Mouse (Mus musculus) neural tube, embryonic 13.5 days (tissue): ENCODE data around the gene Tmem196. TPM values are rescaled to one million over a fixed set of nuclear protein-coding genes. Genes with fewer than 3 reads are reported as not detected.
"Not testable (repeated sequence)": the region's sequence is repeated elsewhere in the genome, so short reads cannot be mapped to it uniquely, and the experiment has no call there.

ENCODE experiments used
- ATAC-seq: fragments of 200-750 bp; cut with Nextera tagmentation; 2 replicates; pipeline ENCODE4 v1.8.0; 2017; ENCODE audit warnings: low read depth, mild to moderate bottlenecking, moderate TSS enrichment, moderate library complexity
- H3K27ac ChIP-seq: fragments of 300-500 bp; sonication (generic); replicated peaks from 2 replicates; pipeline ENCODE4 v1.5.1; 2015; ENCODE audit warnings: moderate library complexity, mild to moderate bottlenecking, inconsistent platforms
- H3K27me3 ChIP-seq: fragments of 300-500 bp; sonication (generic); 2 replicates; pipeline ENCODE4 v1.6.1; 2015; ENCODE audit warnings: mild to moderate bottlenecking, inconsistent platforms
- H3K36me3 ChIP-seq: fragments of 300-500 bp; sonication (generic); 2 replicates; pipeline ENCODE4 v1.6.1; 2015; ENCODE audit warnings: mild to moderate bottlenecking, inconsistent platforms
- H3K4me1 ChIP-seq: fragments of 300-500 bp; sonication (generic); replicated peaks from 2 replicates; pipeline ENCODE4 v1.6.1; 2015; ENCODE audit warnings: inconsistent platforms
- H3K4me2 ChIP-seq: fragments of 300-500 bp; sonication (generic); 2 replicates; pipeline ENCODE4 v1.6.1; 2015; ENCODE audit warnings: inconsistent platforms, mild to moderate bottlenecking, moderate library complexity
- H3K4me3 ChIP-seq: fragments of 300-500 bp; sonication (generic); 2 replicates; pipeline ENCODE4 v1.5.1; 2015; ENCODE audit warnings: mild to moderate bottlenecking, inconsistent platforms
- H3K9ac ChIP-seq: fragments of 300-500 bp; sonication (generic); 2 replicates; pipeline ENCODE4 v1.6.1; 2015; ENCODE audit warnings: moderate library complexity, mild to moderate bottlenecking, inconsistent platforms
- H3K9me3 ChIP-seq: fragments of 300-500 bp; sonication (generic); 2 replicates; pipeline ENCODE4 v1.6.1; 2016; ENCODE audit warnings: inconsistent platforms
- WGBS: fragments of 180-500 bp; shearing (Covaris S2); methylation state at CpG from one replicate; pipeline ENCODE4 v1.1.7; 2015; 5-methylcytosine and 5-hydroxymethylcytosine counted together
- polyA plus RNA-seq: library from polyadenylated mRNA; unstranded; fragments of >200 nt; fragmentation: Nextera tagmentation; extraction: Ambion mirVana; gene quantifications from 2 replicates; pipeline ENCODE4 v1.2.1, GENCODE M21; 2015

Gene Tmem196
- polyA plus RNA-seq: 5.0 and 5.5 TPM in 2 replicates

DNA sequence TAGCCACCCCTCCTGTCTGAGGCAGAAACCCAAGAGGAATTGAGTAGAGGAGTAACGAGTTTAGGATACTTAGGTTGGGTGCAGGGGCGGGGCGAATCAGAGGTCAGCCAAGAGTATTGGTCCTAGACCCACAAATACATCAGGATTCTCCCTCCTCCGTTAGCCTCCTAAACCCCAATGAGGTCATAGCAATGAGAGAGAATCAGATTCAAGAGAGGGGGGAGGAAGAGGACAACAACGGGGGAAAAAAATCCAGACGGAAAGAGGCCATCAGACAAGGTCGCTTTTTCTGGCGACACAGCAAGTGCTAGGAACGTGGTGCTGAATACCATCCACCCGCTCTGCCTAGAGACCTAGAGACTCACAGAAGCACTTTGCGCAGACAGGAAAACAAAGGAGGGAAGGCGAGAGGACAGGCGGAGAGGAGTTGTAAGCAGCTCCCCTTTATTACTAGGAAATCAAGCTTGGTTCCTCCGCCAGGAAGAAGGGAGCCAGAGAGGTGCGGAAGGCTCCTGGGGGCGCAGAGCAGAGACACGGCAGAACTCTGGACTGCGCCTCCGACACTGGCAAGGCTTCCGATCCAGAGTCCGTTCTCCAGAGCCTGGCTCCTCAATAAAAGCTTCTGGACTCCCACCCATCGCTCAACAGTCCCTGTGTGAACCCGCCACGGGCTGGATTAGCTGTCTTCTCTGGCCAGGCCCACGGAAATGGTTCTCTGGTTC, at the start of gene Tmem196:
TSS of gene Tmem196 (plus strand) at position 234 of the 722 bp plus-strand sequence.
- peaks cover 11% of the 10 kb centered on the region for H3K4me1 ChIP-seq
- H3K4me3 ChIP-seq: peak within 1 kb of the TSS; percentile 62
- 3% methylated on average over 25 of the region's 25 CpGs for WGBS
- H3K36me3 ChIP-seq: no peaks in the 10 kb centered on the region
- H3K27me3 ChIP-seq: no peaks in the 10 kb centered on the region
- peak; percentile 86 for ATAC-seq
- peak within 1 kb of the TSS; percentile 54 for H3K27ac ChIP-seq
- H3K9ac ChIP-seq: peak within 1 kb of the TSS; percentile 75
- H3K4me2 ChIP-seq: peak within 1 kb of the TSS; percentile 88
- H3K9me3 ChIP-seq: no peaks in the 10 kb centered on the region

DNA sequence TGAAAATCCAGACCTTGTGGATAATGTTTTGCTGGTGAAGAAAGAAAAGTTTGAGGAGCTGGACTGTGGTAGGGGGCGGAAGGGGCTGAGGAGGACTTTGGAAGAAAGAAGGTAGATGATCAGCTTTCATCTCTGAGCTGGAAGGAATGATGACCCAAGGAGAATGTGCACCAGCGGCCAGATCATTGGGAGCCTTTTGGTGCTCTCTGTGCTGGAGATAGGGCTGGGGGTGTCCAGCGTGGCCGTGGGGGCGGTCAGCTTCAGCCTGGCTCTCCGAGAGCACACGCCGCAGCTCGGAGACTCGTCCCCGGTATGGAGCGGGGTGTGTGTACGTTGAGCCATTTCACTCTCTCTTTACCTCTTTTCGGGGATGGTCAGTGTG, 680 bp downstream of the Tmem196 start:
- under 1% methylated on average over 14 of the region's 14 CpGs for WGBS

DNA sequence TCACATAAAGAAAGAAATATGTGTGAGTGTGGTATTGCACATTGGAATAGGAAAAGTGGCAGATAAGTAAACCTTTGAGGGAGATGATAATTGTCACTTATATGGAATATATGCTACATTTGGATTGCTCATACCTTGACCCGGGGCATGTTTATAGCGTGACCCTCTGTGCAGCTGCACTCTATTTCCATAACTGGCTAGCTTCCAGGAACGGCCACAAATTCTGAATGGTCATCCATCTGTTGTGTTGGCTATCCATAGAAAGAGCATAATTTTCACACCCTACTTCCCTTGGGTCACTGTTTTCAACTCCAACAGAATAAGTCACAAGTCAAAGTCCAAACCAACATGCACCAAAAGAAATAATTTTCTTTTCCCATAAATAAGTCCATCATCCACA, 11.4 kb downstream of the Tmem196 start:
- 64% methylated on average over 3 of the region's 3 CpGs for WGBS

More for the DNA sequence above, 680 bp downstream of the Tmem196 start:
- peak overlapping the region; percentile 75 for H3K9ac ChIP-seq
- H3K4me3 ChIP-seq: peak overlapping the region; percentile 62
- ATAC-seq: peak; percentile 86
- peaks cover 11% of the 10 kb centered on the region for H3K4me1 ChIP-seq
- no peaks in the 10 kb centered on the region for H3K9me3 ChIP-seq
- H3K4me2 ChIP-seq: peak overlapping the region; percentile 88
- H3K36me3 ChIP-seq: no peaks in the 10 kb centered on the region
- no peaks in the 10 kb centered on the region for H3K27me3 ChIP-seq
- peak overlapping the region; percentile 54 for H3K27ac ChIP-seq

DNA sequence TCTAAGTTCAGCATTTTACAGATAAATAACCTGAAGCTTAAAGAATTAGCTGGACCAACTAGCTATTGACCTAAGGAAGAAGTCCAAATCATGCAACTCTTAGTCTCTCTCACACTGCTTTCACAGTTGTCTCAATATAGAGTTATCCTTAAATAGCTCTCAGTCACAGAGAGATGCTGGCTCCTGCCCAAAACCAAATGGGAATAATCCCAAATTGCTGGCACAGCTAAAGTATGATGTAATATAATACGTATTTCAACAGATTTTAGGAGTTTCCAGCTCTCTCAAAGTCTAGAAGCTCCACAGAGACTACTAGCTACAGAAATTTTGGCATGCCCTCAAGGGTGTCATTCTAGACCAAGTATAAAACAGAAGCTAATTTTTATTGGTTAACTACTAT, 15.1 kb downstream of the Tmem196 start:
- no peak overlapping the region for H3K9ac ChIP-seq
- no peak overlapping the region for H3K4me3 ChIP-seq
- no peak overlapping the region for H3K4me2 ChIP-seq
- no peaks in the 10 kb centered on the region for H3K4me1 ChIP-seq
- ATAC-seq: no peak
- no peaks in the 10 kb centered on the region for H3K27me3 ChIP-seq
- H3K27ac ChIP-seq: no peak overlapping the region
- H3K9me3 ChIP-seq: no peaks in the 10 kb centered on the region
- H3K36me3 ChIP-seq: no peaks in the 10 kb centered on the region
- WGBS: 68% methylated on average over 1 of the region's 1 CpGs

More for the DNA sequence above, 11.4 kb downstream of the Tmem196 start:
- no peaks in the 10 kb centered on the region for H3K36me3 ChIP-seq
- no peaks in the 10 kb centered on the region for H3K9me3 ChIP-seq
- H3K4me2 ChIP-seq: no peak overlapping the region
- no peaks in the 10 kb centered on the region for H3K4me1 ChIP-seq
- H3K9ac ChIP-seq: no peak overlapping the region
- no peak overlapping the region for H3K4me3 ChIP-seq
- no peaks in the 10 kb centered on the region for H3K27me3 ChIP-seq
- no peak for ATAC-seq
- no peak overlapping the region for H3K27ac ChIP-seq

DNA sequence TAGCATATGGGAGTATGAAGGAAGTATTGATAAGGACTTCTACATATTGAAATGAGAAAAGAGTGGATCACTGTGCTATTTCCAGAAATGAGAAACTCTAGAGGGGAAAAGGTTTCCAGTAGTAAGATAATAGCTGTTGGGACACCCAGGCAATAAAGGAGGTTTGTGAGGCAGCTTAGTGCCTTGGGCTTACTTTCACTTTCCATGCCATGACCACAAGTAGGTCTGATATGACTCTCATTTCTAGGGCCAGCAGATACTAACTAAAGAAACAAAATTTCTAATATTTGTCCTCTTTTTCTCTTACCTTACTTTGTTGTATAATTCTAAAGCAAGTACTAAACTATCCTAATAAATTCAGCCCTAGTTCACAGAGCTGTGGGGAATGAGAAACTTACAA, 19.8 kb downstream of the Tmem196 start:
- Histone ChIP-seq H3K4me1 (no peaks in the 10 kb centered on the region), H3K4me2 (no peak overlapping the region), H3K4me3 (no peak overlapping the region), H3K27me3 (no peaks in the 10 kb centered on the region), H3K9me3 (no peaks in the 10 kb centered on the region), H3K9ac (no peak overlapping the region), H3K36me3 (no peaks in the 10 kb centered on the region), H3K27ac (no peak overlapping the region)
- no peak for ATAC-seq

DNA sequence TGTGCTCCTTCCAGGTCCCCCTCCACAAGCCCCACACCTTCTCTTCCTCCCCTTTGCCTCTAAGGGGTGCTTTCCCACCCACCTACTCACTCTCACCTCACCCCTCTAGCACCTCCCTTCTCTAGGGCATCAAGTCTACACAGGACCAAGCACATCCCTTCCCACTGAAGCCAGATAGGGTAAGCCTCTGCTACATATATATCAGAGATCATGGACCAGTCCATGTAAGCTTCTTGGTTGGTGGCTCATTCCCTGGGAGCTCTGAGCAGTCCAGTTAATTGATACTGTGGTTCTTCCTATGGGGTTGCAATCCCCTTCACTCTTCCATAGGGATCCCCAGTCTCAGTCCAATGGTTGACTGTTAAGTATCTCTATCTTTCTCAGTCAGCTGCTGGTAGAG, 24.4 kb downstream of the Tmem196 start:
- Histone ChIP-seq H3K27me3 (no peaks in the 10 kb centered on the region), H3K4me2 (no peak overlapping the region), H3K4me1 (no peaks in the 10 kb centered on the region), H3K4me3 (no peak overlapping the region), H3K27ac (no peak overlapping the region), H3K9ac (no peak overlapping the region), H3K36me3 (no peaks in the 10 kb centered on the region), H3K9me3 (no peaks in the 10 kb centered on the region)
- ATAC-seq: no peak

DNA sequence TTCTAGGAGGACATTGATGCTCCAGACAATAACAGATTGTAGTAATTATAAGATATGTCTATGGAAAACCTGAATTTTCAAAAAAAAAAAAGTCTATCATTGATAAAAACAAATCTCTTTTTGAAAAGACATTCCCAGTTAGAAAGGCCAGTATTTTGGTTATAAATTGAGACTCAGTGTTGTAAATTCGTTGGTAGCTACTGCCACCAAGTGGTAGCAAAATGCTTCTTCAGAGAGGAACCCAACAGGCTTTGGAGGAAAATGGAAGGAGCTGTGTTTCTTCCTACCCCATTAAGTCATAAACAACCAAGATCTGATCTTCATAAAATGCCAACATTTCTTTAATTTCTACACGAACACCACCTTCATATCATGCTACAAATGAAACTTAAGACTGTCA, 36.1 kb downstream of the Tmem196 start:
- no peak overlapping the region for H3K4me2 ChIP-seq
- H3K4me1 ChIP-seq: no peaks in the 10 kb centered on the region
- no peaks in the 10 kb centered on the region for H3K9me3 ChIP-seq
- H3K27ac ChIP-seq: no peak overlapping the region
- WGBS: 1% methylated on average over 2 of the region's 2 CpGs
- no peak overlapping the region for H3K4me3 ChIP-seq
- ATAC-seq: no peak
- H3K9ac ChIP-seq: no peak overlapping the region
- H3K27me3 ChIP-seq: no peaks in the 10 kb centered on the region
- H3K36me3 ChIP-seq: no peaks in the 10 kb centered on the region

DNA sequence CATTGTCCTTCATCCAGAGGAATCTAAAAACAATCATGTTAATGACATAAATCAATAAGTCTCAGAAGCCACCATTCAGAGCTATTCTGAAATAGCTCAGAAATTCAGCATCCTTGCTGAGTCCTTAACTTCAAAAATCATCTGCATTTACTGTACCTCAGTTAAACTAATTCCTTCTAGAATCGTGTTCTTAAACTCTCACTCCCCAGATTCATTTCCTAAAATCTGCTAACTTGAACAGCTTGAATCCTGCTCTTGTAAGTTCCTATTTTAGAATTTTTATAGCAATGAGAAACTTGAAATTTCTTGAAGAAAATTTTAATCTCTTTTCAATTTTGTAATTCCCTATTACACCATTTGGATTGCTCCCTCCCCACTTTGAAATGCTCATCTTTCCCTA, 52.6 kb downstream of the Tmem196 start:
- H3K4me3 ChIP-seq: no peak overlapping the region
- no peak for ATAC-seq
- no peaks in the 10 kb centered on the region for H3K36me3 ChIP-seq
- H3K27me3 ChIP-seq: no peaks in the 10 kb centered on the region
- 86% methylated on average over 1 of the region's 1 CpGs for whole genome bisulfite sequencing
- H3K4me1 ChIP-seq: no peaks in the 10 kb centered on the region
- H3K9me3 ChIP-seq: no peaks in the 10 kb centered on the region
- H3K4me2 ChIP-seq: no peak overlapping the region
- H3K27ac ChIP-seq: no peak overlapping the region
- no peak overlapping the region for H3K9ac ChIP-seq

DNA sequence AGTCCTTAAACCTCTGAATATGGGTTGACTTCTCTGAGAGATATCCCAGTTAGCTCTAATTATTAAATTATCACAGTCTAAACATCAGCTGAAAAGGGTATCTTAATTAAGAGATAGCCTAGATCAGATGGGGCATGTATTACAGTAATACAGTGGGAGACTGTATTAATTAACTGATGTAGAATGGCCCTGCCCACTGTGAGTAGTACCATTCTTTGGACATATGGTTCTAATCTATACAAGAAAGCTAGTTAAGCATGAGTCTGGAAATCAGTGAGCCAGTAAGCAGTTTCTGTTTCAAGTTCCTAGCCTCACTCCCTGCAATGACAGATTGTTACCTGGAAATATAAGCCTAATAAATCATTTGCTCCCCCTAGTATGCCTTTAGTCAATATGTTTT, 58.7 kb downstream of the Tmem196 start:
- no peaks in the 10 kb centered on the region for H3K27me3 ChIP-seq
- H3K36me3 ChIP-seq: no peaks in the 10 kb centered on the region
- no peak overlapping the region for H3K27ac ChIP-seq
- no peaks in the 10 kb centered on the region for H3K4me1 ChIP-seq
- H3K4me2 ChIP-seq: no peak overlapping the region
- H3K9me3 ChIP-seq: no peaks in the 10 kb centered on the region
- H3K9ac ChIP-seq: no peak overlapping the region
- no peak for ATAC-seq
- no peak overlapping the region for H3K4me3 ChIP-seq

DNA sequence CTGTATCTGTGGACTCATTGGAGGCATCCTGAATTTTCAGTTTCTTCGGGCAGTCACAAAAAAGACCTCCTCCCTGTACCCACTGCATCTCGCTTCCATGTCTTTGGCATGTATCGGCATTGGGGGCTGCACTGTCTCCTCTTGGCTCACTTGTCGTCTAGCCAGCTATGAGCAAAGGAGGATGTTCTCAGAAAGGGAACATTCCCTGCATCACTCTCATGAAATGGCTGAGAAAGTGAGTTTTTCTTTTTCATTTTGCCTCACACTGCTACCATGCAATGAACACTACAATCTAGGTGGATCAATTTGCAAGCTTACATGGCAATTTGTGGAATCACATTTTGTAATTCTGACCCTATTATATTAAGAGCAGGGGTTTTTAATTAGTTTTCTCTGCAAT, 69.1 kb downstream of the Tmem196 start:
- no peak overlapping the region for H3K9ac ChIP-seq
- ATAC-seq: no peak
- peaks cover 5% of the 10 kb centered on the region; the same call in 1 of the 2 replicates for H3K4me1 ChIP-seq
- no peaks in the 10 kb centered on the region for H3K9me3 ChIP-seq
- no peak overlapping the region for H3K4me3 ChIP-seq
- 70% methylated on average over 4 of the region's 4 CpGs for WGBS
- H3K27me3 ChIP-seq: no peaks in the 10 kb centered on the region
- peak overlapping the region; percentile 20; the same call in 1 of the 2 replicates for H3K27ac ChIP-seq
- no peak overlapping the region for H3K4me2 ChIP-seq
- H3K36me3 ChIP-seq: no peaks in the 10 kb centered on the region

DNA sequence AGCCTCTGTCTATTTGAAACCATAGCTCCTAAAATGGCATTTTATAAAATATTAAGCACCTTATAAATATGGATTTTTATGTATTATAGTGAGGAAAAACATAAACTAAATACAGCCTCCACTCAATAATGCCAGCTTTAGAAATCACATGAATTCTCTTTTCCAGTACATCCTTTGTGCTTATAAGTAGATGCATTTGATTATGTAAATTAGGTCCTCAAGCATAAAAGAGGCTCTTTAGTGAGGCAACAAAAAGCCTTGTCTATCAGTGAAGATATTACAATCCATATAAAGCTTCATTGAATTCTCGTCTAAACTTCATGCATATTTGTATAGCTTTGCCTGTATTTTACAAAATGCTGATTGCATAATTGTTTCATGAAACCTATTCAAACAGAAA, 69.6 kb downstream of the Tmem196 start:
- no peak overlapping the region for H3K4me3 ChIP-seq
- H3K9me3 ChIP-seq: no peaks in the 10 kb centered on the region
- H3K27me3 ChIP-seq: no peaks in the 10 kb centered on the region
- H3K36me3 ChIP-seq: no peaks in the 10 kb centered on the region
- H3K4me1 ChIP-seq: peaks cover 5% of the 10 kb centered on the region; the same call in 1 of the 2 replicates
- no peak overlapping the region for H3K27ac ChIP-seq
- H3K4me2 ChIP-seq: no peak overlapping the region
- WGBS: 39% methylated on average over 1 of the region's 1 CpGs
- 0 out of 2 replicates have a peak, but pooled peaks have one; percentile 43 for ATAC-seq
- no peak overlapping the region for H3K9ac ChIP-seq

DNA sequence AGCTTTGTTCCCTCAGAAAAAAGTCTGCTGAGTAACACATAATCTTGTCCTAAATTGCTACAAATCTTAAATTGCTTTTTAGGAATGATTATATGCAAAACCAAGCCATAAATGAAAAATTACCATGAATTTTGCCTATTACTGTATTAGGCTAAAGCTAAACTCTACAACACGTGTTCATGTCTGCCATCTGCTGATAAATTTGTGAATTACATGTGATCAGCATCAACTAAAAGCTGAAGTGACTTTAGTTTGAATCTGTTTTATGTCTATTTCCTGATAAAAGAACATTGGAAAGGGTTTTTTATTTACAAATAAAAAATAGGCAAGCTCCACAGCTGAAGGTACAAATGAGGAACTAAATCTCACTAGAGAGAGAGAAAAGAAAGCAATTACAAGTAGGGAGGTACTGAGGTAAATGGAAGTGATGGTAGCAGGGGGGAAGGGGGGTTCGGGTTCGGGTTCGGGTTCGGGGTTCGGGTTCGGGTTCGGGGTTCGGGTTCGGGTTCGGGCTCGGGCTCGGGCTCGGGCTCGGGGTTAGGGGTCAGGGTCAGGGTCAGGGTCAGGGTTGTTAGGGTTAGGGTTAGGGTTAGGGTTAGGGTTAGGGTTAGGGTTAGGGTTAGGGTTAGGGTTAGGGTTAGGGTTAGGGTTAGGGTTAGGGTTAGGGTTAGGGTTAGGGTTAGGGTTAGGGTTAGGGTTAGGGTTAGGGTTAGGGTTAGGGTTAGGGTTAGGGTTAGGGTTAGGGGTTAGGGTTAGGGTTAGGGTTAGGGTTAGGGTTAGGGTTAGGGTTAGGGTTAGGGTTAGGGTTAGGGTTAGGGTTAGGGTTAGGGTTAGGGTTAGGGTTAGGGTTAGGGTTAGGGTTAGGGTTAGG, 82.7 kb downstream of the Tmem196 start:
- not testable (repeated sequence) for H3K4me3 ChIP-seq, H3K9ac ChIP-seq, H3K9me3 ChIP-seq, H3K4me1 ChIP-seq, H3K27ac ChIP-seq, H3K36me3 ChIP-seq, H3K4me2 ChIP-seq, H3K27me3 ChIP-seq, ATAC-seq
- WGBS: 87% methylated on average over 15 of the region's 15 CpGs
